Mouse (Mus musculus): Measurements from ENCODE around the gene Kat2a. TPM values are rescaled to one million over a fixed set of nuclear protein-coding genes. Genes with fewer than 3 reads are reported as not detected.

Kat2a gene
- total and polyA plus RNA-seq, 2 experiments from 2014 or later, result 70.0 to 75.6 TPM

- H3K4me1 ChIP-seq (ENCODE audit: insufficient read depth, low read length), result 0 out of 2 replicates have a peak, but pooled peaks cover 3% of the 10 kb centered on the region
- no peaks in the 10 kb centered on the region for H3K27me3 ChIP-seq (ENCODE audit: insufficient read depth, low read length)
- no peak for TF ChIP-seq CTCF (IDR thresholded peaks at IDR 0.05)
- H3K36me3 ChIP-seq (ENCODE audit: insufficient read depth, low read length), result peaks cover 26% of the 10 kb centered on the region
- no peak overlapping the region for H3K4me3 ChIP-seq (ENCODE audit: low read depth, low read length)
- H3K9ac ChIP-seq (replicated peaks; ENCODE audit: low read length, poor library complexity, severe bottlenecking), result no peak overlapping the region
- DNase-seq (ENCODE audit: low spot score) (no peak), ATAC-seq (ENCODE audit: low FRiP score) (no peak)
- H3K9me3 ChIP-seq (ENCODE audit: low read length), result no peaks in the 10 kb centered on the region
- H3K27ac ChIP-seq (ENCODE audit: low read depth, low read length), result no peak overlapping the region
- 100% methylated on average over 7 of the region's 7 CpGs for WGBS
- H3K4me2 ChIP-seq (ENCODE audit: low read depth, low read length, poor library complexity, severe bottlenecking), result no peak overlapping the region
These were observed 6.2 kb upstream of the Kat2a start for GRCm38 (mm10) chr11:100718462-100718861.

- no peaks in the 10 kb centered on the region for H3K27me3 ChIP-seq (ENCODE audit: insufficient read depth, low read length)
- 0 out of 2 replicates have a peak, but pooled peaks cover 3% of the 10 kb centered on the region for H3K4me1 ChIP-seq (ENCODE audit: insufficient read depth, low read length)
- no peak overlapping the region for H3K27ac ChIP-seq (ENCODE audit: low read depth, low read length)
- DNase-seq (ENCODE audit: low spot score) (no peak), ATAC-seq (ENCODE audit: low FRiP score) (no peak)
- peaks cover 26% of the 10 kb centered on the region for H3K36me3 ChIP-seq (ENCODE audit: insufficient read depth, low read length)
- no peak overlapping the region for H3K4me3 ChIP-seq (ENCODE audit: low read depth, low read length)
- no peak for TF ChIP-seq CTCF (IDR thresholded peaks at IDR 0.05)
- H3K4me2 ChIP-seq (ENCODE audit: low read depth, low read length, poor library complexity, severe bottlenecking), result no peak overlapping the region
- H3K9ac ChIP-seq (replicated peaks; ENCODE audit: low read length, poor library complexity, severe bottlenecking), result no peak overlapping the region
- 92% methylated on average over 3 of the region's 3 CpGs for WGBS
- H3K9me3 ChIP-seq (ENCODE audit: low read length), result no peaks in the 10 kb centered on the region
These were observed 4.4 kb upstream of the Kat2a start for GRCm38 (mm10) chr11:100716649-100717048.

- 65% methylated on average over 6 of the region's 6 CpGs for WGBS
- Histone ChIP-seq H3K9ac (replicated peaks; ENCODE audit: low read length, poor library complexity, severe bottlenecking) (no peak overlapping the region), H3K36me3 (ENCODE audit: insufficient read depth, low read length) (peaks cover 29% of the 10 kb centered on the region), H3K4me3 (ENCODE audit: low read depth, low read length) (no peak overlapping the region), H3K9me3 (ENCODE audit: low read length) (no peaks in the 10 kb centered on the region), H3K4me1 (ENCODE audit: insufficient read depth, low read length) (peaks cover 8% of the 10 kb centered on the region; the same call in 1 of the 2 replicates), H3K27ac (ENCODE audit: low read depth, low read length) (no peak overlapping the region), H3K4me2 (ENCODE audit: low read depth, low read length, poor library complexity, severe bottlenecking) (no peak overlapping the region), H3K27me3 (ENCODE audit: insufficient read depth, low read length) (no peaks in the 10 kb centered on the region)
- no peak for TF ChIP-seq CTCF (IDR thresholded peaks at IDR 0.05)
- ATAC-seq (ENCODE audit: low FRiP score) (no peak), DNase-seq (ENCODE audit: low spot score) (no peak)
These were observed 2.7 kb upstream of the Kat2a start for GRCm38 (mm10) chr11:100714948-100715347.

GRCm38 (mm10) chr11:100714534-100714915 is 2.3 kb upstream of the Kat2a start:
- DNase-seq (ENCODE audit: low spot score) (peak; percentile 87), ATAC-seq (ENCODE audit: low FRiP score) (0 out of 2 replicates have a peak, but pooled peaks have one; percentile 24)
- Histone ChIP-seq H3K4me2 (ENCODE audit: low read depth, low read length, poor library complexity, severe bottlenecking) (no peak overlapping the region), H3K4me1 (ENCODE audit: insufficient read depth, low read length) (peaks cover 8% of the 10 kb centered on the region; the same call in 1 of the 2 replicates), H3K27me3 (ENCODE audit: insufficient read depth, low read length) (no peaks in the 10 kb centered on the region), H3K4me3 (ENCODE audit: low read depth, low read length) (no peak overlapping the region), H3K36me3 (ENCODE audit: insufficient read depth, low read length) (peaks cover 31% of the 10 kb centered on the region), H3K9ac (replicated peaks; ENCODE audit: low read length, poor library complexity, severe bottlenecking) (no peak overlapping the region), H3K9me3 (ENCODE audit: low read length) (no peaks in the 10 kb centered on the region), H3K27ac (ENCODE audit: low read depth, low read length) (no peak overlapping the region)
- WGBS, result 51% methylated on average over 6 of the region's 6 CpGs
- peak; percentile 94 for TF ChIP-seq CTCF (IDR thresholded peaks at IDR 0.05)

- no peaks in the 10 kb centered on the region for H3K9me3 ChIP-seq (ENCODE audit: low read length)
- no peaks in the 10 kb centered on the region for H3K27me3 ChIP-seq (ENCODE audit: insufficient read depth, low read length)
- H3K9ac ChIP-seq (replicated peaks; ENCODE audit: low read length, poor library complexity, severe bottlenecking), result peak within 1 kb of the TSS; percentile 46
- peak within 1 kb of the TSS; percentile 15; the same call in 1 of the 2 replicates for H3K4me2 ChIP-seq (ENCODE audit: low read depth, low read length, poor library complexity, severe bottlenecking)
- H3K36me3 ChIP-seq (ENCODE audit: insufficient read depth, low read length), result peaks cover 37% of the 10 kb centered on the region
- H3K4me3 ChIP-seq (ENCODE audit: low read depth, low read length), result no peak within 1 kb of the TSS
- DNase-seq (ENCODE audit: low spot score), result no peak
- peaks cover 8% of the 10 kb centered on the region; the same call in 1 of the 2 replicates for H3K4me1 ChIP-seq (ENCODE audit: insufficient read depth, low read length)
- no peak for ATAC-seq (ENCODE audit: low FRiP score)
- TF ChIP-seq CTCF (IDR thresholded peaks at IDR 0.05), result no peak
- WGBS, result 14% methylated on average over 38 of the region's 38 CpGs
- H3K27ac ChIP-seq (ENCODE audit: low read depth, low read length), result 0 out of 2 replicates have a peak within 1 kb of the TSS, but pooled peaks have one; percentile 38
These were observed 1.7 kb upstream of the Kat2a start, which contains the start of gene Hspb9 for GRCm38 (mm10) chr11:100713735-100714533. Gene Hspb9 (plus strand): TSS chr11:100713850.

- H3K4me3 ChIP-seq (ENCODE audit: low read depth, low read length), result no peak overlapping the region
- TF ChIP-seq CTCF (IDR thresholded peaks at IDR 0.05), result no peak
- H3K9me3 ChIP-seq (ENCODE audit: low read length), result no peaks in the 10 kb centered on the region
- no peak for ATAC-seq (ENCODE audit: low FRiP score)
- H3K36me3 ChIP-seq (ENCODE audit: insufficient read depth, low read length), result peaks cover 38% of the 10 kb centered on the region
- no peak overlapping the region for H3K4me2 ChIP-seq (ENCODE audit: low read depth, low read length, poor library complexity, severe bottlenecking)
- 79% methylated on average over 4 of the region's 4 CpGs for WGBS
- DNase-seq (ENCODE audit: low spot score), result no peak
- H3K9ac ChIP-seq (replicated peaks; ENCODE audit: low read length, poor library complexity, severe bottlenecking), result peak overlapping the region; percentile 46; the same call in 1 of the 2 replicates
- no peaks in the 10 kb centered on the region for H3K27me3 ChIP-seq (ENCODE audit: insufficient read depth, low read length)
- H3K27ac ChIP-seq (ENCODE audit: low read depth, low read length), result no peak overlapping the region
- peaks cover 8% of the 10 kb centered on the region; the same call in 1 of the 2 replicates for H3K4me1 ChIP-seq (ENCODE audit: insufficient read depth, low read length)
These were observed 909 bp upstream of the Kat2a start for GRCm38 (mm10) chr11:100713174-100713573.
